In genomic region chr7:144612351-144612750, GRCm38 (mm10) we compare ENCODE assay signal across 28 mouse cellular contexts. TPM values are rescaled to one million over a fixed set of nuclear protein-coding genes. Genes with fewer than 3 reads are reported as not detected.
DNase-seq lines count a peak whose midpoint lies in the region; ATAC-seq and TF ChIP-seq lines count a peak whose summit lies in the region.
"Had no signal": no experiment of that assay in that cellular context is flagged by ENCODE, and none has a peak within 500 bp of the region (broad histone marks: within the 10 kb centered on the region; RNA-seq: fewer than 3 reads in every experiment).

No protein-coding gene starts in this region.

- no peaks in the 10 kb centered on the region; the same call in 1 of the 2 replicates for H3K4me1 ChIP-seq in hindbrain, postnatal 0 days (ENCODE audit: insufficient read depth, low read length)
- H3K4me1 ChIP-seq in hindbrain, embryonic 12.5 days, result no peaks in the 10 kb centered on the region
- H3K4me1 ChIP-seq in small intestine, adult 2 months (ENCODE audit: control insufficient read depth, insufficient read depth, insufficient read length, low read length), result peaks cover 31% of the 10 kb centered on the region
- H3K4me1 ChIP-seq: intestine, embryonic 15.5 days; liver, embryonic 15.5 days; midbrain, embryonic 12.5 days had no signal

- no peaks in the 10 kb centered on the region for H3K36me3 ChIP-seq in hindbrain, postnatal 0 days (ENCODE audit: insufficient read depth, low read length)
- H3K36me3 ChIP-seq in hindbrain, embryonic 12.5 days, result no peaks in the 10 kb centered on the region
- no peaks in the 10 kb centered on the region for H3K36me3 ChIP-seq in small intestine, adult 2 months (ENCODE audit: control insufficient read depth, insufficient read depth, low read length)
- H3K36me3 ChIP-seq: intestine, embryonic 15.5 days; liver, embryonic 15.5 days; midbrain, embryonic 12.5 days had no signal

- WGBS in hindbrain, postnatal 0 days, result 57% methylated on average over 4 of the region's 4 CpGs
- 87% methylated on average over 4 of the region's 4 CpGs for WGBS in hindbrain, embryonic 12.5 days
- WGBS in small intestine, adult 2 months, result 24% methylated on average over 4 of the region's 4 CpGs

- 0 out of 2 replicates have a peak, but pooled peaks have one; percentile 8 for ATAC-seq in hindbrain, postnatal 0 days
- no peak for ATAC-seq in hindbrain, embryonic 12.5 days (ENCODE audit: low FRiP score)
- ATAC-seq: forebrain, embryonic 16.5 days; intestine, embryonic 15.5 days had no signal

- no peak overlapping the region for H3K27ac ChIP-seq in hindbrain, postnatal 0 days
- H3K27ac ChIP-seq in hindbrain, embryonic 12.5 days, result no peak overlapping the region
- H3K27ac ChIP-seq in small intestine, adult 2 months (ENCODE audit: insufficient read depth, low read depth, low read length), result peak overlapping the region; percentile 80
- H3K27ac ChIP-seq: gastrocnemius, adult 2 months; intestine, embryonic 15.5 days; kidney, postnatal 0 days; liver, embryonic 15.5 days; midbrain, embryonic 12.5 days had no signal

- H3K4me2 ChIP-seq in hindbrain, postnatal 0 days (ENCODE audit: low read depth, low read length), result no peak overlapping the region
- H3K4me2 ChIP-seq in hindbrain, embryonic 12.5 days (replicated peaks), result no peak overlapping the region
- H3K4me2 ChIP-seq: heart, embryonic 11.5 days; intestine, embryonic 15.5 days; liver, embryonic 15.5 days; lung, embryonic 14.5 days; midbrain, embryonic 12.5 days had no signal

- no peaks in the 10 kb centered on the region for H3K9me3 ChIP-seq in hindbrain, postnatal 0 days (ENCODE audit: low read length)
- H3K9me3 ChIP-seq in hindbrain, embryonic 12.5 days (replicated peaks), result no peaks in the 10 kb centered on the region
- H3K9me3 ChIP-seq: intestine, embryonic 15.5 days; liver, embryonic 15.5 days; midbrain, embryonic 12.5 days had no signal

- no peak for DNase-seq in hindbrain, postnatal 0 days (ENCODE audit: low spot score)
- peak; percentile 59 for DNase-seq in 3134 (ENCODE audit: extremely low read depth, insufficient read length, low spot score)
- peak; percentile 6 for DNase-seq in NIH3T3 (ENCODE audit: low read depth)
- no peak for DNase-seq in right cerebral cortex, adult 18-20 months
- no peak for DNase-seq in retina, embryonic 14.5 days (ENCODE audit: low spot score)
- DNase-seq: adrenal gland, adult 8-10 months; cerebellum, adult 8-10 months; cerebellum, postnatal 36 days; gastrocnemius, adult 2 months; gastrocnemius, postnatal 36 days; heart, adult 18-20 months; heart, postnatal 4 days; kidney, adult 8-10 months; kidney, postnatal 4 days; layer of hippocampus, postnatal 36 days; lung, embryonic 14.5 days; retina, postnatal 1 day; right cerebral cortex, postnatal 25 days; spleen, adult 18-20 months; thymus, postnatal 4 days had no signal

- H3K4me3 ChIP-seq in hindbrain, postnatal 0 days (ENCODE audit: low read length), result no peak overlapping the region
- H3K4me3 ChIP-seq in hindbrain, embryonic 12.5 days, result no peak overlapping the region
- H3K4me3 ChIP-seq in small intestine, adult 2 months (ENCODE audit: low read depth, low read length), result no peak overlapping the region
- H3K4me3 ChIP-seq: gastrocnemius, adult 2 months; intestine, embryonic 15.5 days; liver, embryonic 15.5 days; midbrain, embryonic 12.5 days had no signal

- TF ChIP-seq POLR2A in small intestine, adult 2 months (IDR thresholded peaks at IDR 0.05; ENCODE audit: low read depth, low read length), result no peak

- TF ChIP-seq CTCF in hindbrain, postnatal 0 days (IDR thresholded peaks at IDR 0.05; ENCODE audit: low read depth), result no peak
- TF ChIP-seq CTCF in small intestine, adult 2 months (IDR thresholded peaks at IDR 0.05; ENCODE audit: extremely low read depth, insufficient read length, insufficient replicate concordance, low read depth, low read length), result no peak

- H3K9ac ChIP-seq in hindbrain, postnatal 0 days (replicated peaks; ENCODE audit: low read length), result no peak overlapping the region
- no peak overlapping the region for H3K9ac ChIP-seq in hindbrain, embryonic 12.5 days
- H3K9ac ChIP-seq: intestine, embryonic 15.5 days; liver, embryonic 15.5 days; lung, embryonic 14.5 days; midbrain, embryonic 12.5 days had no signal

- H3K27me3 ChIP-seq in hindbrain, postnatal 0 days (ENCODE audit: insufficient read depth, low read length), result no peaks in the 10 kb centered on the region
- peaks cover 4% of the 10 kb centered on the region; the same call in 1 of the 2 replicates for H3K27me3 ChIP-seq in hindbrain, embryonic 12.5 days
- H3K27me3 ChIP-seq in small intestine, adult 2 months (ENCODE audit: control insufficient read depth, insufficient read depth, low read length), result no peaks in the 10 kb centered on the region
- H3K27me3 ChIP-seq: intestine, embryonic 15.5 days; liver, embryonic 15.5 days had no signal

RNA-seq across cellular contexts. Expression of gene Fadd, which starts 30.1 kb away (rescaled TPM):
- total RNA-seq in hindbrain, postnatal 0 days (2014; rRNA removed), result 3.4 and 4.3 TPM in 2 replicates
- 3.1 and 3.7 TPM in 2 replicates for polyA plus RNA-seq in hindbrain, postnatal 0 days (2015; fragmentation: Nextera tagmentation; extraction: Ambion mirVana)
- polyA plus RNA-seq in hindbrain, embryonic 12.5 days (2016; fragmentation: Nextera tagmentation; extraction: Ambion mirVana), result 7.4 and 7.7 TPM in 2 replicates
- polyA plus RNA-seq in small intestine, adult 2 months (2012; rRNA removed), result 8.2 and 16.7 TPM in 2 replicates

RNA-seq across cellular contexts. Expression of gene Ppfia1, which starts 58.8 kb away (rescaled TPM):
- 27.4 and 36.2 TPM in 2 replicates for total RNA-seq in hindbrain, postnatal 0 days (2014; rRNA removed)
- polyA plus RNA-seq in hindbrain, postnatal 0 days (2015; fragmentation: Nextera tagmentation; extraction: Ambion mirVana), result 15.6 and 17.2 TPM in 2 replicates
- 48.9 and 49.0 TPM in 2 replicates for polyA plus RNA-seq in hindbrain, embryonic 12.5 days (2016; fragmentation: Nextera tagmentation; extraction: Ambion mirVana)
- 10.4 and 22.3 TPM in 2 replicates for polyA plus RNA-seq in small intestine, adult 2 months (2012; rRNA removed)

Comparison
In these comparisons a context has a peak if more than half of its experiments do, and no peak if none do; other contexts are left out.
1. DNase-seq: peak in 3134 (single experiment) and NIH3T3 (single experiment); none in hindbrain, postnatal 0 days (single experiment), right cerebral cortex, adult 18-20 months (single experiment) and retina, embryonic 14.5 days (single experiment).